Mouse (Mus musculus) small intestine, adult 2 months (tissue): ENCODE measurements around the gene Aatk.

Experiments used
- CTCF ChIP-seq: fragments of 200-500 bp; IDR thresholded peaks from 2 replicates; pipeline ENCODE4 v1.5.1; 2012; ENCODE audit warnings: low read depth, mild to moderate bottlenecking, control low read depth, inconsistent platforms, low read length, moderate library complexity, mixed read lengths; ENCODE audit not compliant: insufficient replicate concordance, insufficient read length; ENCODE audit errors: extremely low read depth
- POLR2A ChIP-seq: fragments of 200-500 bp; IDR thresholded peaks from 2 replicates; pipeline ENCODE4 v1.6.1; 2012; ENCODE audit warnings: low read depth, mild to moderate bottlenecking, control low read depth, inconsistent platforms, low read length, moderate library complexity

- TF ChIP-seq CTCF (no peak), POLR2A (no peak)
These were observed 35.0 kb downstream of the Aatk start for GRCm38 (mm10) chr11:120011761-120012560.
